Mouse (Mus musculus): Measurements from ENCODE around the gene Prss16.

Prss16 gene

DNA sequence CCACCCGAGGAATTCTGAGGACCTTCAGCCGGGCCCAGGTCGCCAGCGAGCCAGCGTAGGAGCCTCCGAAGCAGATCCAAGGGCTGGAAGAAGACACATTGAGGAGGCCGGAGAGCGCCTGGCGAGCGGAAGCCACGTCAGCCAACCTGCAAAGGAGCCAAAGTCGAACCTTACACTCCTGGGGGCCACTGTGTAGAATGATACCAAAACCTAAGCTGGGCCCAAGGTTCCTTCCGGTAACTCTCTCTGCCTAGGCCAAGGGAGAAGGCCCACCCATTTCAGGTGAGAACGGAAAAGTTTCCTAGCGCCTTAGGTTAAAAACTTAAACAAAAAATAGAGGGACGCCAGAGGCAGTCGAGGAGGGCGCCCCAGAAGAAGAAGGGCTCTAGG is 2.4 kb downstream of the Prss16 start:
- no peak for DNase-seq (ENCODE audit: low spot score)

DNA sequence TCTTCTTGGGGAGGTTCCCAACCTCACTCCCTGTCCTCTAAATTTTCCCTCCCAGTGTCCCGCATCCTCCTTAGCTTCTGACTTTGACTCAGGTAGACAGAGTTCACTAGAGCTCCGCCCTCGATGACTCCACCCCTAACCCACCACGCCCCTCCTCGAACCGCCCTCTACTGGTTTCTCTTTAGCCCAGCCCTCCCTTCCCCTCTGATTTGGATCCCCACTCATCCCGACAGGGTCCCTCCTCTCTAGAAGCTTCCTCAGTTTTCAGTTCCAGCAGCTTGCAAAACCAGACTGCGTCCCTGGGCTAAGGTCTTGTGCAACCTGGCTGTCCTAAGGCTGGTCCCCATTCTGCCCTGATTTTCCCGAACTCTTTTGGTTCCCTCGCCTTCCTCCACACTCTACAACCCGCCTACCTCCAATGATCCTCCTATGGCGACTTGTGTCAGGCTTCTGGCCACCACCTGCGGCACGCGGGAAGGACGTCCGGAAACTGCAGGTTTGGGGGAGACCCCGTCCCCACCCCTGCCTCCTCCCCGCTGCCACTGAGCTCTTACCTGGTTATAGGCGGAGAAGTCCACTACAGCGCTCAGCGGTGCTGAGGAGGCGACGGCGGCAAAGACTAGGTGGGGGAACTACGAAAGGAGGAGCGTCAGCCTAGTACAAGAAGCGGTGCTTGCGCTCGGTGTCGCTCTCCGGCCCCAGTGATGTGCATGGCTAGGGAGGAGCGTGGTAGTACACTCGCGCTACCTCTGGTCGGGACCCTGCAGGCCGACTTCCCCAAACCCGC is 3.0 kb downstream of the Prss16 start:
- no peak for DNase-seq (ENCODE audit: low spot score)

DNA sequence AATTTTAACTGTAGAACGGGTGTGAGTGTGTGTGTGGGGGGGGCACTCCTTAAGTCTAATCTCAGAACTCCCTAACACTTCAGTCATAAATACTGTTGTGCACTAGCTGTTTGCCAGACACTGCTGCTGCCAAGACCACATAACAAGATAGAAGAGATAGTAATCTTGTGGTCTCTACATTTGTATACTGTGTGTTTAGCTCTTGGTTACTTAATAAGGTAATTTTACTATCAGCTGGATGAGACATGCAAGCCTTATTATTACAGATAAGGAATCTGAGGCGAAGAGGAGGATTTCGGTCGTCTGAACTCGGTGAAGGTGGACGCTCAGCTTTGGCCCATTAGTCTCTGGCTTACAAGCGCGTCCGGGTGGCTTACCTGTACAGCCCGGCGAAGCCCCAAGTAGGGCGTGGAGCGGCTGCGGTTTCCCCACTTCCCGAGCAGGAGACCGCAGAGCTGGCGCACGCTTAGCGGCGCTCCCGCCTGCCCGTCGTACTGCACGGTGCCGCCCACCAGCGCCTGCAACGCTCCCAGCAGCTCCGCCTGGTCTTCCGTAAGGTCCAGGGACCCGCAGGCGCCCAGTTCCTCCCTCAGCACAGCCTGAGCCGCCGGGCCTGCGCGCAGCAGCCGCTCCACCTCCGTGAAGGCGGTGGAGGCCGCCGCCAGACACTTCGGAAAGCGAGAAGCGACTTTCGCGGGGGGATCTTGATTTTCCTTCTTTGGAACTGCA is 3.8 kb downstream of the Prss16 start:
- DNase-seq (ENCODE audit: low spot score), result no peak

DNA sequence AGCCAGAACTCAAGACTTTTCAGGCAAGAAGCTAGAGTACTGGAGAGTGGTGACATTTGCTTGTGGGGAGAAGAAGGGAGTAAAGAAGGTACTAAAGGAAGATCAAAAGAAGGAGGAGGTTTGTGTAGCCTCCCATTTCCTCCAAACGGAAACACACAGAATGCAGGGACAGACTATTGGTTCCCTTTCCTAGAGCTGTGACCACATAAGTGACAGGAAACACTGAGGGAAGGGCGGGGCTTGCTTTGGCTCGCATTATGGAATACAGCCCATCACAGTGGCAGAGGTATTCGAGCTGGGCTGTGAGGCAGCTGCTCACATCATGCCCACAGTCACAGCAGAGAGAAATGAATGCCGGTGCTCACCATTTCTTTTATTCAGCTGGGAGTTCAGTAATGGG is 7.7 kb downstream of the Prss16 start:
- no peak for DNase-seq (ENCODE audit: low spot score)

DNA sequence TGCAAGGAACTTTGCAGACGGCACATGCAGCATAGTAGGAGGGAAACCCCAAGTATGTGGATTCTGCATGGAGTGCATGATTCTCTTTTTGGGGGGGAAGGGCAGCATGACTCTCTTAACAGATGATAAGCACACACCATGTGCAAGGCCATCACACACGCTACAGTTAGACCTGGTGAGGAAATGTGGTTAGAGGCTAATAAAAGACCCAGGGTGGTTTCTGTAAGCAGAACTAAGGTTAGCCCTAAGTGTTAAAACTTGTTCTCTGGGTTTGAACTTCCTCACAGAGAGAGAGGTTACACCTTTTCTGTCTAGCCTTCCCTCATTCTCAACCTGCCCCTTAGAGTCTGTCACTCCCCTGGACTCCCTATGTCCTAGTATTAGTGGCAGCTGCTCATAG is 8.2 kb downstream of the Prss16 start:
- DNase-seq (ENCODE audit: low spot score), result no peak

DNA sequence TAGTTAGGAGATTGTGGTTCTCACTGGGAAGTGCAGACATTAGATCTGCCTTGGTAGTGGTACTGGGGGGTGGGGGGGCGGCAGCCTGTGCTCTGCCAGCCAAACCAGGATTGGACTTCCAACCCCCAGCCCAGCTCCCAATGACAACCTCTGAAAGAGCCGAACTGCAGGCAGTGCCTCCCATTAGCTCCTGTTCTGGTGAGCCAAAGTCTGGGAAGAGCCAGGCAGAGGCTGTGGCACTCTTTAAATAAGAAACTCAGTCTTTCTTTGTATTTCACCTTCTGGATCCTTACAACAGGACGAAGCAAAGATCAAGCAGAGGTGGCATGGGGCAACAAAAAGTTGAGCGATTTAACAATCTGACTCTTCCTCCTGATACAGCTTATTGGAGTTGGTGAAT is 10.4 kb downstream of the Prss16 start:
- no peak for DNase-seq (ENCODE audit: low spot score)

DNA sequence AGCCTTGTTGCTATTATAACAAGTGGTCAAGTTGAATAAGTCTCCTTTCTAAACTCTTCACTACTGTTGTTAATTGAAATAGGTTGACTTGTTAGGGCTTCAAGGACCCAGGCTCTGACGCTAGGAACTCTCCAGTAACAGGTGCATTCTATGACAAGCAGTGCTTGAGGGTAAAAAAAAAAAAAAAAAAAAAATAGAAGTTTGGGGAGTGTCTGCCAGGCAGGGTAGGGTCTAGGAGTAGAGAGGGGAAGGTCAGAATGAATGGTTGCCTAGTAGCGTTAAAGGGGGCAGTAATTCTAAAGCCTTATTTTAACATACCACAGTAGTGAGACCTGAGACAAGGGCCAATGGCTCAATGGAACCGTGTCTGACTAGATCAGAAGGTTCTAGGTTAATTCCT is 11.1 kb downstream of the Prss16 start:
- DNase-seq (ENCODE audit: low spot score), result no peak

DNA sequence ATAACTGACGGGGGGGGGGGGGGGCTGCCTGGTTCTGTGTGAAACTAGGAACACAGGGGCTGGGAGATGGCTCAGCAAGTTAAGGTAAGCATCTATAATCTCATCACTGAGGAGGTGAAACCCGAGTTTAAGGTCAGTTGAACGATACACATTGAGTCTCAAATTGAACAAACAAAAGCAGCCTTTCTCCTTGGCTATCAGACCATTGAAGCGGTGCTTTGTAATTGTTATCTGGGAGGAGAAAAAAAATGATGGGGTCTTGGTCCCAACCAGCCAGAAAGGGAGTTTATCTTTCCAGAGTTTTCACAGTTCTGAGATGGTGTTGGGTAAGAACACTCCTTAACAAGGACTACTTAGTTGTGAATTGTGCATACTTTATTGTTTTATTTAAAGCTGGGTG is 11.7 kb downstream of the Prss16 start:
- no peak for DNase-seq (ENCODE audit: low spot score)

DNA sequence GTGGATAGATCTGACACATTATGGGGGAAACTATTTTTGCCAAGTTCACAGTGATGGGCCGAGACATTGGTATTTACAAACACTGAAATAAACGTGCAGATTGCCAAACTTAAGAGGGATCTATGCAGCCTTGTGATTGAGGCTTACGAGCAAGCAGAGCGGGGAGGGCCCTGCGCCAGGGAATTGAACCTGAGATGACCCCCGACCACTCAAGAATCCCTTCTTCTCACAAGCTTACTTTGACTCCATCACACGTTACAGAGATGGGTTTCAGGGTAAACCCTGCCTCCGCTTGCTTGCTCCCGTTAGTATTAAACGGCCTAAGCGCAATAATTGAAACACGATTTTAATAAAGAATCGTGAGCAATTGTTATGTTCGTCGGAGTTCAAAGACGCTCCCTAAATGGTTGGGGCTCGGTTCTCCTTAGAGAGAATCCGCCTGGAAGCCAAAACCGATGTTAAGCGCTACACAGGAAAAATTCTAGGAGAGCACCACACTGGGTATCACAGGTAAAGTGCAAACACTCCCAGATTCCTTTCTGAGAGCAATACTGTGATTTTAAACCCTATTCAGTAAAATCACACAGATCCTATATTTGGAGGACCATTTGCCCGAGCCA is 12.2 kb downstream of the Prss16 start:
- no peak for DNase-seq (ENCODE audit: low spot score)

DNA sequence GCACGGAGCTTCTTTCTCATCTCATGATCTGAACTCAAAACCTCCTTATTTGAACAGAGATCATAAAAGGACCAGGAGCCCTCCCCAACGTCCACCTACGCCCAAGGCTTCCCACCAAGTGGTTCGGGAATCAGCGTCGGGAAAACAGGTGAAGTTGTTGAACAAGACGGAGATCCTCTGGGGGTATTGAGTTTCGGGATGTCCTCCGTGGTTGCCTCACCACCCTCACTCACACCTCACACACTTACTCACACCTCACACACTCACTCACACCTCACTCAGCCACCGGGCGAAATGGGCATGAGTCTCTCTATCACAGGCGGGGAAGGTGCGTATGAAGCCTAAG is 12.7 kb downstream of the Prss16 start:
- DNase-seq (ENCODE audit: low spot score), result no peak

DNA sequence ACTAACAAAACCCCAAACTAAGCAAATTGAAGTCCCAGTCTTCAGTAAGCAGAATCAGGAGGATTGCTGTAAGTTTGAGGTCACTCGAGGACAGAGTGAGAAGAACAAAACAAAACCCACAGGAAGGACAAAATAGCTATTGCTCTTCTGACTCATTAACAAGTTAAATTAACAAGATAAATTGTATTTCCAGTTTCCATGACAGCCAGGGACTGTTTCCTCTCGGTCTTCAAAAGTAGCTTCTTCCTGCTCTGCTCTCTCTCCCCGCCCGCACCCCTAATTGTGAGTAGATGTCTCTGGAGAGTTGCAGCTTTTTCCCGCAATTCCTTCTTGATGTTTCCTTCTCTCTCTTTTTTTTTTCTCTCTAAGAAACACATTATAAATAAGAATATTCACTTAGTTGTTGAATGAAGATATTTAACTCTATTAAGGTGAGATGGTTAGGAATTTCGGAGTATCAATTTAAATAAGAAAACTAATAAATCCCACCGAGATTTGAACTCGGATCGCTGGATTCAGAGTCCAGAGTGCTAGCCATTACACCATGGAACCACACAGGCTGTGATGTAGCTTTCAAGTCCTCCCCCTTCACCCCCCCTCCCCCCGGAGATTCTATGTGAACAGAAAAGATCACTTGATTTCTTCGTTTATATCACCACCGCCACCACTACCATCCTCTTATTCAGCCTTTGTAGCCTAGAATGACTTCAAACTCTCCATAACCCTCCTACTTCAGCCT is 13.3 kb downstream of the Prss16 start:
- no peak for DNase-seq (ENCODE audit: low spot score)

DNA sequence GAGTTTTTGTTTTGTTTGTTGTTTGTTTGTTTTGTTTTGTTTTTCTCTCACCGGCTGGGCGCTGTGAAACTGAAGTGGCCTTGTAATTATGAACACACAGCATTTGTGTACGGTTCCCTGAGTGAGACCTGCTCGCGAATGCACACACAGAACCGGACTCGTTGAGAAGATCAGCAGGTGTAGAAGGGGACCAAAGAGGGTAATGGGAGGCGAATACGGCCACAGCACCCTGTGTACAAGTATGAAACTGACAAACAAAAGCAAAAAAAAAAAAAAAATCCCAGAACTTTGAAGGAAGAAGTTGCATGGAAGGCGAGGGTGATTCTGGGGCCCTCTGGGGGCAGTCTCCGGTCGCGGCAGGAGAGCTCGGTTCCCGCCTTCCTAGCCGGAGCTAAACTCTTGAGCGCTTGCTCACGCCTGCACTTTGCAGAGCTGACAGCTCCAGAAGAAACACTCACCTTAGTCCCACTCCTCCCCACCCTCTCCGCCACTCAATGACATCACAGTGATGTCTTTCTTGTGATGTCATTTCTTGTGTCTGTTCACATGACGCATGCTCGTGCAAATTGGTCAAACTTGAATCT is 14.1 kb downstream of the Prss16 start:
- no peak for DNase-seq (ENCODE audit: low spot score)

DNA sequence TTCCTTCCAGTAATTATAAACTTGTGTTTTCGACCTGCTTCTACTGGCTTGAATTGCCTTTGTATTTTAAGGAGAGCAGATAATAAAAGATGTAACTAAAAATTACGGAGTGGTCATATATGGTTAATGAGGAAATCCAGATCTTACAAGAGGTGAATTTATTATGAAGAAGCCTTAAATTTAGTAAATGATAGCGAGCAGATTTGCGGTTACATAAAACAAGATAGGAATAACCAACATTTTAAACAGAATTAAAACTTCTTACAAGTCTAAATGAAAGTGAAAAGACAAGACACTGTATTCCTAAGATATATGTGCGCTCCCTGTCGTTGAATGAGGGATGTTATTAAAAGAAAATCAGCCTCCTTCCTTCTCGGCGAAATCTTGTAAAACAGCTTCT is 14.6 kb downstream of the Prss16 start:
- no peak for DNase-seq (ENCODE audit: low spot score)

DNA sequence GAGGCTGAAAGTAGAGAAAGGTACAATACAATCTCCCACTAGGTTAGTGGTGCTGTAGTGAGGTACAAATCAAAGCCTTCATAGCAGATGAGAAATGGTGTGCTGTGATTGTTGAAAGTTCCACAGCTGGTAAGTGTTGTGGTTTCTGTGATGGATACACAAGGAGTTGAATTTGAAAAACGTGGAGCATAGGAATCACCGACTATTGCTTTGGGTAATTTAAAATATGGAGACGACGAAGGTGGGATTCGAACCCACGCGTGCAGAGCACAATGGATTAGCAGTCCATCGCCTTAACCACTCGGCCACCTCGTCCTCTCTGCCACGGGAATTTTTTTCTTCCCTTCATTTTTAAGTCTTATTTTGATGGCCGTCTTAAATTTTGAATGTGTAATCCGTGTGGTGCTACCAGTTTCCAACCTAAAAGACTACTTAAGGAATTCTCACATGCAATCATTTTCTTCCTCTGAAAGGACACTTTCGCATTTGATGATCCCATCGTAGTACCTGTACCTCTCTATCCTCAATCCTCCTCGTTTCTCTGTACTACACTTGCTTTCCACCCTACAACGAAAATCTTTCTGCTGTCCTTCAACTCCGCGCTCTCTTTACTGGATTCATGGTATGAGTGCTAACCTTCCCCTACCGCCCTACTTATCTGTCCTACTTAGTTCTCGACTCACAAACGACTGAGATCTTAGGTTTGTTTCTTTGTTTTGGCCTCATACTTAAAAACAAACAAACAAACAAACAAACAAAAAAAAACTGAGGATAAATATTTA is 15.4 kb downstream of the Prss16 start:
- DNase-seq (ENCODE audit: low spot score), result no peak

DNA sequence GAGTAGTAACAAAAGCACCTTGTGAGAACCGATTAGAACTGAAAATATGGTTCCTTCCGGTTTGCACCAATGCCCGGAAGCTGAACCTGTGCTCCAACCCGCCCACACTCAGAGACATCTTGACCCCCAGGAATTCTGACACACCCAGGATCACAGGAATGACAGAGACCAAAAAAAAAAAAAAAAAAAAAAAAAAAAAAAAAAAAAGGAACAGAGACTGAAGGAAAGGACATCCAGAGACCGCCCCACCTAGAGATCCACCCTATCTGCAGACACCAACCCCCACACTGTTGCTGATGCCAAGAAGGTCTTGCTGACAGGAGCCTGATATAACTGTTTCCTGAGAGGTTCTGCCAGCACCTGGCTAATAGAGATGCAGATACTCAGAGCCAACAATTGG is 17.0 kb downstream of the Prss16 start:
- no peak for DNase-seq (ENCODE audit: low spot score)

DNA sequence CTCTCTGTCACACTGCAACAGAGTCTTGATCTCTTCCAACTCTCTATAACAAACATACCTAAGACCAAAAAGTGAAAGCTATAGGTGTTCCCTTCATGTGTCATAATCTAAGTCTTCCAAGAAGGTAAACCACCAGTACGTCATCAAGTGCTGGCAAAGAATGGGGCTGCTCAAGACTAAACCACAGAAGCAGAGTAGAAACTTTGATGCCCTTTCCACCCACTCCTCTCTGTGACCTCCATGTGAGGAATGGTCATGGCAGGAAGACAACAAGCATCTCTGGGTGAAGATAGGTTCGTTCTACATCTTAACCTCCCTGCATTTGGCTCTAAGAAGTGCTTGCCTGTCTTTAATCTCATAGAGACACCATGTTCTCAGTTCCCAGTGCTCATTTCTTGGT is 25.1 kb downstream of the Prss16 start:
- no peak for DNase-seq (ENCODE audit: low spot score)

DNA sequence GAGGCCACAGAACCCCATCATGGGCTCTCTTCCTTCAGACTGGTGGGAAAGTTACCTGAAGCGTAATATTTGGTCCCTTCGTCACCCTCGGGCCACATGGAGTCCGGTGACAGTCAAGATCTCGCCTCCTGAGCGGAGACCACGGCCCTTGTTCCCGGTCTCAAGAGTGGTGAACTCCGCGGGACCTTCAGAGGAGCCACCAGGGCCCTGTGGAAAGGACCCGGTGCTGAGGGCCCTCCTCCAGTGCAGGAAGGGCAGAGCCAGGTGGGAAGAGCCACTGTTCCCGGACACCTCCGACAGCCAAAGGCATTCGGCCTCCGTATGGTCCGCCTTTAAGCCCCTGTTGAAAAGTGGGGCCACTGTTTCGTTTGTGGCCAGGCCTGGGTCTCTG is 27.7 kb downstream of the Prss16 start:
- no peak for DNase-seq (ENCODE audit: low spot score)

DNA sequence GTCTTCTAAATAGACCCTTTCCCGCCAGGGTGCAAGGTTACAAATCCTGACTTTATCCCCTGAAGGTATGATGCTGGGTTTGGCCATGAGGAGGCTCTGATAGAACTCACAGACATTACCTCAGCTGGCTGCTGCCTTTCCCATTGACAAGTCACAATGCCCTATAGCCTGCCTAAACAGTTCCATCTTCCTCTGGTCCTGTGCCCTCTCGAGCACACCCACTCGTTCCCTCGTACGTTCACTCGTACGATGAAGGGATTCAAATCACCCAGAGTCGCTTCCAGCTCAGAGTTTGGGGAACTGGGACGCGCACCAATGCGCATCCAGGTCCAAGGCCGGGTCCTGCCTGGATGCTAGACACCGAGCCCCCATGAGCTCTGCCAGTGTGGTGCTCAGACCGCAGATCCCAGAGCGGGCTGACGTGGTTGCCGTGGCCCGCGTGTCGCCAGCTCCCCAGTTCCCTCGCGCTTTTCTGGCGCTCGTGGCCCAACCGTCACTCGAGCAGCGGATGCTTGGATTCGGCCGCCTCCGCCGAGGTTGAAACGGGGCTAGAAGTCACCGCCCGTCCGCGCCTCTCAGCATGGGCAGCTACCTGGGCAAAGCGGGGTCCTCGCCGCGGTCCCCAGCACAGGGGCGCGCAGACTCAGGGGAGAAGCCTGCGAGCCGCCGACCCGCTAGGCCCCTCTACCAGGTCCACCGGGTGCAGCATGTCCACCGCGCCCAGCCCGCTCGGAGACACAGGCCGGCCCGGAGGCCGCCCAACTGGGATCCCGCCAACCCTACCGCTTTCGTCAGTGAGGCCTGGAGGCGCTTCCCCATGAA is 28.4 kb downstream of the Prss16 start, which contains the start of gene Pom121l2:
Gene Pom121l2 (plus strand): TSS at position 214 of the 822 bp plus-strand sequence.
- no peak for DNase-seq (ENCODE audit: low spot score)

DNA sequence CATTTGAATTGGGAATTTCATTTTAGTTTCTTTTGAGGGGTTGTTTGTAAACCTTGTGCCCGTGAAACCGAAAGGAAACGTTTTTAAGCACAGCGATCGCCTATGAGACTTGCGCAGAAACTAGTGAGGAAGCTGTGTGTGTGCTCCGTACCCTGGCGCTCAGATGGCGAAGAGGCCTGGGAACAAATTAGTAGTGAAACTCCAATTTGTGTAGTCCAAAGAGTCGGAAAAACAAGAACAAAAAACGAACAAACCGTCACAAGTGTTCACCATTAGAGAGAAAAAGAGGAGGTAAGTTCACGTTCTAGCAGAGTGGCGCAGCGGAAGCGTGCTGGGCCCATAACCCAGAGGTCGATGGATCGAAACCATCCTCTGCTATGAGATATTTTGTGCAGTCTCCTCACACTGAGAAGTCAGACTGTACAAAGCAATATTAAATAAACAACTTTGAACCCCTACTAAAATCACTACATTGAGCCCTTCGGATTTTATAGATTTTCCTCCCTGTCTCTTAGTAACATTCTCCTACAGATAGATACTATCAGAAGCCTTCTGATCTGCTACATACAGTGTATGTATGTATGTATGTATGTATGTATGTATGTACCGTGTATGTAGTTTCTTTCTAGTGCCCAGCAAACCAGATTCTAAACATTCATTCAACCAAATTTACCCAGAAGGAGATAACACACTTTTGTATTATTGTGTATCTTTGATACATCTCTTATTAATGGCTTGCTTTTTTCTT is 34.6 kb downstream of the Prss16 start:
- no peak for DNase-seq (ENCODE audit: low spot score)

DNA sequence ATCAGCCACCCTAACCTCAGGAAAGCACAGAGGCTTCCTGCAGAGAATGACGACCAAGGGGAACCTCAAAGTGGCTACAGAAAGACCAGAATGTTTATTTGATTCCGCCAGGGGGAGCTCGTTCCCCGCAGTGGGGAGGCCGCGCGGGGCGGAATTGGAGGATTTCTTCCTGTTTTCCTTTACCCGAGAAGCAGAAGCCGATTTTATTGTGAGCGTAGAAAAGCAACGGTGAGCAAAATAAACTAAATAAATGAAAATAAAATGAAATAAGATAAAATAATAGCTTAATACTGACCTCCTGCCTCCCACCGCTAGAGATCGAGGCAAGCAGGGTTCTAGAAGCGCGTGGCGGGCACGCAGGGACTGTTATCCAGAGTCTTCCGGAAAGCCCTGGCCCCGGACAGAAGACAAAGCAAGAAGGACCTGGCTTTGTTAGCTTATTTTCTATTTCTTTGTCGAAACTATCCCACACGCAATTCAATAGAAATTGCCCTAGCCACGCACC is 35.3 kb downstream of the Prss16 start:
- DNase-seq (ENCODE audit: low spot score), result peak; percentile 77

Measured in ovary, postnatal 10 days (tissue).